Mouse (Mus musculus) erythroblast, adult 5-6 weeks (primary cell): ENCODE results near the gene Nlrp9a. TPM values are rescaled to one million over a fixed set of nuclear protein-coding genes. Genes with fewer than 3 reads are reported as not detected.
"Not testable (repeated sequence)": the region's sequence is repeated elsewhere in the genome, so short reads cannot be mapped to it uniquely, and the experiment has no call there.

Experiments used
- ATAC-seq: replicated peaks from 2 replicates; pipeline ENCODE4 v1.8.0; 2016; ENCODE audit warnings: moderate number of reproducible peaks, mild to moderate bottlenecking, moderate TSS enrichment, inconsistent platforms; ENCODE audit not compliant: poor library complexity, low FRiP score, severe bottlenecking
- total RNA-seq, 2 experiments: library from RNA; stranded (forward) in 1 of 2; stranded (reverse) in 1 of 2; fragments of 150-400 nt in 1 of 2; fragments of 200-764, 138-1000 nt in 1 of 2; gene quantifications; 2 replicates each; pipeline versions ENCODE4 v1.2.3 to v1.2.4; 2015 to 2017; ENCODE audit warnings: low replicate concordance in 2 of 2

The Nlrp9a gene
- total RNA-seq (2015; ENCODE audit: low replicate concordance) (not detected in 2 replicates), total RNA-seq (2017; ENCODE audit: low replicate concordance) (not detected in 2 replicates)

DNA sequence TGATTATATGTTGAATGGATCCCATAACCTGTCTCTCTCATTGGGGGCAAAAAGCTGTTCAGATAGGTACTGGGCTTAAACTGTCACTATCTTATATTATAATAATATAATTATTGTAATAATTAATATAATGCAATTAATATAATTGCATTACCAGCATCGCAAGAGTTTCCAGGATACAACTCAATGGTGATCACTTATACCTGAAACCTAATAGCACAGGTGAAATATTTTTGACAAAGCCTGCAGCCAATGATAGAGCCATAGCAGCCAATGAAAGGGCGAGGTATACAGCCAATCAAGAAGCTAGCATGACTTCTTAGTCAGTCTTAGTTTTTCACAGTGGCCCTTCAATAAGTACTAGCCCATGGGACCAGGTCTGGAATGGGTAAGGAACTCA lies at the start of gene Nlrp9a:
Nlrp9a (plus strand) TSS at position 301 of the 400 bp plus-strand sequence.
- ATAC-seq: not testable (repeated sequence)

DNA sequence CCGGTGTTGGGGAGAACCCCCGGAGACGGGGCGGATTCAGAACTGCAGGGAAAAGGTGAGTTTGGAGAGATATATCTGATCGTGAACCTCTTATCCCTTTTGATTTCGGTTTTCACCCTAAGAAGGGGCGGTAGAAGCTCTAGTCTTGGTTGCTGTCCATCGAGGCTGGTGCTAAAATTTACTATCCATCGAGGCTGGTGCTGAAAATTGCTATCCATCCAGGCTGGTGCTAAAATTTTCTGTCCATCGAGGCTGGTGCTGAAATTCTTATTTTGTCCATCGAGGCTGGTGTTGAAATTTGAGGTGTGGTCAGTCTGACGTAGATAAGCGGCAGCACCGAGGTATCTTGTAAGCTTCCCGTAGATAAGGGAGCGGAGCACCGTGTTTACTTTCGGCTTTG lies 45.3 kb upstream of the Nlrp9a start:
- not testable (repeated sequence) for ATAC-seq

DNA sequence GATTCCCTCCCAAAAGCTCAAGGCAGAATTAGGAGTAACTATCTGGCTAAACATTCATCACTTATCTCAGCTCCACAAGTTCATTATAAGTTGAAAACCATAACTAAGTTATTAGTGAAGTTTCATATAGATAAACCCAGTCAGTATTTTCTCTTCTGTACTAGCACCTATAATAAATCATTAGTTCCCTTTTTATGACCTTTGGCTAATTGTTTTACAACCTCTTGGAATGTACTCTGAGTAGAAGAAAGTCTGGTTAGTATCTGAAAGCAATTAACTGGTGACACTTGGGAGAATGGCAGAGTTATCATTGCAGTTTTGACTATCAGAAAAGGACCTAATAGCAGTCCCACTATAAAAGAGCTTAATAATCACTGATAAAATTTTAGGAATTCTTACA lies 54.3 kb downstream of the Nlrp9a start:
- ATAC-seq: no peak

DNA sequence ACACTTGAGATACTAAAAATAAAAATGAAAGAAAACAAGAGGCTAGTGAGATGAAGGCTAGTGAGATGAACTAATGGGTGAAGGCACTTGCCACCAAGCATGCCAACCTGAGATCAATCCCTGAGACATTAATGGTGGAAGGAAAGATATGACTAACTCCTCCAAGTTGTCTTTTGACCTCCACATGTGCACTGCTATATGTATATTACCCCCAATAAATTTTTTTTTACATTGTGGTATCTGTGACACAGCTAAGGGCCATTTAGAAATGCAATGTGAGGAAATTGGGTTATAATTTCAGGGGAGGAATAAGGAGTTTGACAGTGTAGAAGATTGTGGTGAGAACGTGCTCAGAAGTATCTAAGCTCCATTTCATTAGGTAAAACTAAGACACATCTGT lies 55.0 kb downstream of the Nlrp9a start:
- no peak for ATAC-seq

DNA sequence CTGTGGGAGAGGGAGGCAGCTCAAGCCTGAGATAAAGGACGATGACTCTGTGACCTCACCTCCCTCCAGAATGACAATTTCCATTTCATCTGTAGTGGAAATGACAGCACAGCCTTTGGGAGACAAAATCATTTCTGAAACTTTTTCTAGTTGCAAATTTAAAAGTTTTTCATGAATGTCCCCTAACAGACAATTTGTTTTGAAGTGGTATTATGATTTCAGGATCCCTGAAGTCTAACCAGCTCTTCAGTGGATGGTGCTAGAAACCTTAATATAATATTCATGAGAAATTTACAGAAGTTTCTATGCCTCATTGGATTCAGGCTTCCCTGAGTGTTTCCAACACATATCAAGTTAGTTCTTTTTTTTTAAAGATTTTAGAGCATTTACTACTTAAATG lies 83.5 kb downstream of the Nlrp9a start, which contains the start of gene Vmn1r185:
Vmn1r185 (minus strand) TSS at position 101 of the 400 bp plus-strand sequence.
- not testable (repeated sequence) for ATAC-seq

Other genes starting within 250 kb of the Nlrp9a start
- not detected in 2 replicates for gene Cyp2a4, start 227.9 kb upstream of the Nlrp9a start, total RNA-seq (2015; ENCODE audit: low replicate concordance)
- gene Cyp2a4, start 227.9 kb upstream of the Nlrp9a start, total RNA-seq (2017; ENCODE audit: low replicate concordance): not detected in 2 replicates
- gene Nlrp9c, start 131.3 kb upstream of the Nlrp9a start, total RNA-seq (2015; ENCODE audit: low replicate concordance): not detected in 2 replicates
- gene Nlrp9c, start 131.3 kb upstream of the Nlrp9a start, total RNA-seq (2017; ENCODE audit: low replicate concordance): not detected in 2 replicates
- not detected in 2 replicates for gene Nlrp4a, start 99.9 kb upstream of the Nlrp9a start, total RNA-seq (2015; ENCODE audit: low replicate concordance)
- gene Nlrp4a, start 99.9 kb upstream of the Nlrp9a start, total RNA-seq (2017; ENCODE audit: low replicate concordance): not detected in 2 replicates
- gene Vmn1r185, start 83.4 kb downstream of the Nlrp9a start, total RNA-seq (2015; ENCODE audit: low replicate concordance): not detected in 2 replicates
- gene Vmn1r185, start 83.4 kb downstream of the Nlrp9a start, total RNA-seq (2017; ENCODE audit: low replicate concordance): 0.42 TPM in 1 of 2 replicates, not detected in the other
- gene Cyp2b23, start 151.4 kb downstream of the Nlrp9a start, total RNA-seq (2015; ENCODE audit: low replicate concordance): not detected in 2 replicates
- not detected in 2 replicates for gene Cyp2b23, start 151.4 kb downstream of the Nlrp9a start, total RNA-seq (2017; ENCODE audit: low replicate concordance)
- not detected in 2 replicates for gene Cyp2b19, start 222.1 kb downstream of the Nlrp9a start, total RNA-seq (2015; ENCODE audit: low replicate concordance)
- not detected in 2 replicates for gene Cyp2b19, start 222.1 kb downstream of the Nlrp9a start, total RNA-seq (2017; ENCODE audit: low replicate concordance)